Mouse (Mus musculus): Measurements from ENCODE around the gene Chchd3. TPM values are rescaled to one million over a fixed set of nuclear protein-coding genes. Genes with fewer than 3 reads are reported as not detected.

Chchd3 gene
- polyA plus RNA-seq, 1 experiment from 2014 or later: 59.2 TPM

DNA sequence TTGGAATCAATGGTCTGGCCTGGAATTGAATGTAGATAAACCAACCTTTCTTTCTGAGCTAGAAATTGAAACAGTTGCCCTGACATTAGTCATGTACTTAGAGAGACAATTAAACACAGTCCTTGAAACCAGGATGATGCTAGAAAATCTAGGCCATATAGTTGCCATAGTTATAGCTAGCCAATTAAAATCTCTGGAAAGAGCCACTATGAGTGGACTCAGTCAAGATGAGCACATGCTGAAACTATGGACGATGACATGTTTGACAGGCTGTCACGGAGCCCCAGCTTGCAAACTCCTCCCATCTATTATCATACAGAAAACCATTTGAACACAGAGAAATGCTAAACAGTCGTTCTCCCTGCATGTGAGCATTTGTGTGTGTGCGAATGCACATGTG is 6.4 kb upstream of the Chchd3 start:
- Histone ChIP-seq H3K9me3 (ENCODE audit: low read length) (no peaks in the 10 kb centered on the region), H3K27me3 (replicated peaks; ENCODE audit: insufficient read depth, low read length) (no peaks in the 10 kb centered on the region), H3K4me2 (replicated peaks; ENCODE audit: low read depth, low read length) (no peak overlapping the region), H3K27ac (ENCODE audit: low read length) (no peak overlapping the region), H3K36me3 (ENCODE audit: insufficient read depth, low read length) (no peaks in the 10 kb centered on the region), H3K9ac (replicated peaks; ENCODE audit: low read depth) (no peak overlapping the region), H3K4me3 (ENCODE audit: low read depth, low read length) (no peak overlapping the region), H3K4me1 (ENCODE audit: insufficient read depth, low read depth, low read length) (no peaks in the 10 kb centered on the region)
- DNase-seq (ENCODE audit: low spot score): no peak
- ATAC-seq: no peak
- WGBS: 48% methylated on average over 4 of the region's 4 CpGs
- TF ChIP-seq EP300 (IDR thresholded peaks at IDR 0.05) (no peak), CTCF (IDR thresholded peaks at IDR 0.05) (no peak)

GRCm38 (mm10) chr6:33059276-33059675 is 784 bp downstream of the Chchd3 start:
- 32% methylated on average over 7 of the region's 7 CpGs for WGBS
- no peaks in the 10 kb centered on the region for H3K9me3 ChIP-seq (ENCODE audit: low read length)
- H3K27me3 ChIP-seq (replicated peaks; ENCODE audit: insufficient read depth, low read length): no peaks in the 10 kb centered on the region
- H3K4me1 ChIP-seq (ENCODE audit: insufficient read depth, low read depth, low read length): peaks cover 4% of the 10 kb centered on the region; the same call in 1 of the 2 replicates
- H3K36me3 ChIP-seq (ENCODE audit: insufficient read depth, low read length): no peaks in the 10 kb centered on the region
- H3K9ac ChIP-seq (replicated peaks; ENCODE audit: low read depth): peak overlapping the region; percentile 60
- peak overlapping the region; percentile 77 for H3K4me2 ChIP-seq (replicated peaks; ENCODE audit: low read depth, low read length)
- no peak overlapping the region for H3K27ac ChIP-seq (ENCODE audit: low read length)
- H3K4me3 ChIP-seq (ENCODE audit: low read depth, low read length): peak overlapping the region; percentile 79
- ATAC-seq (no peak), DNase-seq (ENCODE audit: low spot score) (no peak)
- TF ChIP-seq CTCF (IDR thresholded peaks at IDR 0.05): no peak
- no peak for TF ChIP-seq EP300 (IDR thresholded peaks at IDR 0.05)

- Histone ChIP-seq H3K27ac (ENCODE audit: low read length) (no peak overlapping the region), H3K9me3 (ENCODE audit: low read length) (no peaks in the 10 kb centered on the region), H3K9ac (replicated peaks; ENCODE audit: low read depth) (no peak overlapping the region), H3K4me3 (ENCODE audit: low read depth, low read length) (no peak overlapping the region), H3K4me1 (ENCODE audit: insufficient read depth, low read depth, low read length) (peaks cover 4% of the 10 kb centered on the region; the same call in 1 of the 2 replicates), H3K27me3 (replicated peaks; ENCODE audit: insufficient read depth, low read length) (no peaks in the 10 kb centered on the region), H3K4me2 (replicated peaks; ENCODE audit: low read depth, low read length) (no peak overlapping the region), H3K36me3 (ENCODE audit: insufficient read depth, low read length) (no peaks in the 10 kb centered on the region)
- no peak for ATAC-seq
- WGBS: 73% methylated on average over 4 of the region's 4 CpGs
- no peak for TF ChIP-seq CTCF (IDR thresholded peaks at IDR 0.05)
- no peak for TF ChIP-seq EP300 (IDR thresholded peaks at IDR 0.05)
- DNase-seq (ENCODE audit: low spot score): no peak
These were observed 3.7 kb downstream of the Chchd3 start for GRCm38 (mm10) chr6:33056392-33056791.

GRCm38 (mm10) chr6:33055663-33056062 is 4.4 kb downstream of the Chchd3 start:
- no peak overlapping the region for H3K4me2 ChIP-seq (replicated peaks; ENCODE audit: low read depth, low read length)
- no peaks in the 10 kb centered on the region for H3K36me3 ChIP-seq (ENCODE audit: insufficient read depth, low read length)
- H3K9me3 ChIP-seq (ENCODE audit: low read length): no peaks in the 10 kb centered on the region
- no peaks in the 10 kb centered on the region for H3K27me3 ChIP-seq (replicated peaks; ENCODE audit: insufficient read depth, low read length)
- no peak overlapping the region for H3K9ac ChIP-seq (replicated peaks; ENCODE audit: low read depth)
- no peak for DNase-seq (ENCODE audit: low spot score)
- TF ChIP-seq CTCF (IDR thresholded peaks at IDR 0.05) (no peak), EP300 (IDR thresholded peaks at IDR 0.05) (no peak)
- H3K4me1 ChIP-seq (ENCODE audit: insufficient read depth, low read depth, low read length): peaks cover 4% of the 10 kb centered on the region; the same call in 1 of the 2 replicates
- H3K27ac ChIP-seq (ENCODE audit: low read length): no peak overlapping the region
- 73% methylated on average over 4 of the region's 4 CpGs for WGBS
- no peak overlapping the region for H3K4me3 ChIP-seq (ENCODE audit: low read depth, low read length)
- ATAC-seq: no peak

DNA sequence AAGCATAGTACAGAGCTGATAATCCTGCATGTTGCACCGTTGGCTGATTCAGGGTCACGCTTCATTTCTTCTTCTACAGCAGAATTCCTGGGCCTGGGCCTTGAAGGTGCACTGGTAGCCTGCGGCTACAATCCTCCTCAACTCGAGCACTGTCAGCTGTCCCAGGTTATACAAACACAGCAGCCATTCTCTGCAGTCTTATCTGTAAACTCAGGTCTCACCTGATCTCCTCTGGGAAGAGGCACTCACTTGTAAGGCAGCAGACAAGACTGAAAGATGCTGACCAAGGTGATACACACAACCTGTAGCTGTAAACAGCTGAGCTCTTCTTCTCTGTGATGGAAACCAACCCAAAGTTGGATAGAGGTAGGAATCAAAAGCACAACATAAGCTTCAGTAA is 5.1 kb downstream of the Chchd3 start:
- Histone ChIP-seq H3K4me2 (replicated peaks; ENCODE audit: low read depth, low read length) (no peak overlapping the region), H3K4me3 (ENCODE audit: low read depth, low read length) (no peak overlapping the region), H3K9me3 (ENCODE audit: low read length) (no peaks in the 10 kb centered on the region), H3K36me3 (ENCODE audit: insufficient read depth, low read length) (no peaks in the 10 kb centered on the region), H3K9ac (replicated peaks; ENCODE audit: low read depth) (no peak overlapping the region), H3K4me1 (ENCODE audit: insufficient read depth, low read depth, low read length) (peaks cover 6% of the 10 kb centered on the region; the same call in 1 of the 2 replicates), H3K27me3 (replicated peaks; ENCODE audit: insufficient read depth, low read length) (no peaks in the 10 kb centered on the region), H3K27ac (ENCODE audit: low read length) (no peak overlapping the region)
- 82% methylated on average over 4 of the region's 4 CpGs for WGBS
- ATAC-seq: no peak
- DNase-seq (ENCODE audit: low spot score): no peak
- TF ChIP-seq EP300 (IDR thresholded peaks at IDR 0.05): no peak
- TF ChIP-seq CTCF (IDR thresholded peaks at IDR 0.05): no peak

DNA sequence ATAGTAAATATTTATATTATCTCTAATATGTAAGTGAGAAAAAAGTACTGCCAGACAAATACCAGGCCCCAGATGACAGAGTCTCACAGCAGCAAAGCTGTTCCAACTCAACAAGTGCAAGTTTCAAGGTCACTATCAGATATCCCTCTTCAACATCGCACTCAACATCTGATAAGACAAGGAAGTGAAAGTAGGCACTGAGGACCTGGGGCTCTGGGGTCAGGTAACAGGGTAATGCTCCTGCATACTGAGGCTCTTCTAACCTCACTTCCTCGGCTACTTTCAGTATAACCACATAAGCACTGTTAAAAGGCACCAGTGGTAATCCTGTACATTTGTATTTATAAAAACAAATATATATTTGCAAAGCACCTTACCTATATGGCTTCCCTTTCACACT is 8.4 kb downstream of the Chchd3 start:
- Histone ChIP-seq H3K27me3 (replicated peaks; ENCODE audit: insufficient read depth, low read length) (no peaks in the 10 kb centered on the region), H3K4me1 (ENCODE audit: insufficient read depth, low read depth, low read length) (peaks cover 3% of the 10 kb centered on the region; the same call in 1 of the 2 replicates), H3K9me3 (ENCODE audit: low read length) (no peaks in the 10 kb centered on the region), H3K27ac (ENCODE audit: low read length) (no peak overlapping the region), H3K9ac (replicated peaks; ENCODE audit: low read depth) (no peak overlapping the region), H3K36me3 (ENCODE audit: insufficient read depth, low read length) (no peaks in the 10 kb centered on the region), H3K4me3 (ENCODE audit: low read depth, low read length) (no peak overlapping the region), H3K4me2 (replicated peaks; ENCODE audit: low read depth, low read length) (no peak overlapping the region)
- 8% methylated on average over 2 of the region's 2 CpGs for WGBS
- ATAC-seq: no peak
- DNase-seq (ENCODE audit: low spot score): peak; percentile 11
- TF ChIP-seq CTCF (IDR thresholded peaks at IDR 0.05): no peak
- no peak for TF ChIP-seq EP300 (IDR thresholded peaks at IDR 0.05)
